Mouse (Mus musculus): ENCODE results near the gene Lmo7. TPM values are rescaled to one million over a fixed set of nuclear protein-coding genes. Genes with fewer than 3 reads are reported as not detected.

Lmo7 gene
- total RNA-seq, 2 experiments from 2014 or later = 30.4 to 35.5 TPM

DNA sequence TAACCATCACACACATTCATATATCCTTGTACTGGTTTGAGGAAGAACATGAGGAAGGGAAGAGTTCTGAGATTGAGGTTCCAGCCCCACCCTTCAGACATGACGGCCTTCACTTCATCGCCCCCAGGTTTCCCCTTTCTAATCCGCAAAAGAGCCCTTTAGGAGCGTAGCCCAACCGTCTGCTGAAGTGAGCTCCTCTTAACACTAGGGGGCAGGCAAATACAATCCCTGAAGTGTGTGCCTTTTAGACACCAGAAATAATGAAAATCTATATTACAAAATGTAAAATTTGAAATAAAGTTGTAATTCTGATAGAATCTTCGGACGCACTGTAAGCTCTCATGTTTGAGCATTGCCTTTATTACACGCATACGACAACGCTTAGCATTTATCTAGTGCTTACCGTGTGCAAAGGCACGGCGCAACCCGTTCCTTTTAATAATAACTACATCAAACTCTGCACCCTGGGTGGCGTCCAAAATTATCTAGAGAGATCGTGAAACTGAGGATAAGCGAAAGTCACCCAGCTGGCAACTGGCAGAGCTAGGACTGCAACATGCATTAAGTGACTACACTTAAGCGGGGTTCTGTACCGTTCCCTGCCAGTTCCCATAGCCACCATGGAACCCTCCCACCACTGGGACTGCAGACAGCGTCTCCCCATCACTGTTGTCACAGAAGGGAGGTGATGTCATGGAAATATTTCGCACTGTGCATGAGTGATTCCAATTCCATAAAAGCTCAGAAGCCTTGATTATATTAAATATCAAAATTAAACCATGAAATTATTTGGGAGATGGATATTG is 217.2 kb downstream of the Lmo7 start:
- DNase-seq = peak; percentile 45

DNA sequence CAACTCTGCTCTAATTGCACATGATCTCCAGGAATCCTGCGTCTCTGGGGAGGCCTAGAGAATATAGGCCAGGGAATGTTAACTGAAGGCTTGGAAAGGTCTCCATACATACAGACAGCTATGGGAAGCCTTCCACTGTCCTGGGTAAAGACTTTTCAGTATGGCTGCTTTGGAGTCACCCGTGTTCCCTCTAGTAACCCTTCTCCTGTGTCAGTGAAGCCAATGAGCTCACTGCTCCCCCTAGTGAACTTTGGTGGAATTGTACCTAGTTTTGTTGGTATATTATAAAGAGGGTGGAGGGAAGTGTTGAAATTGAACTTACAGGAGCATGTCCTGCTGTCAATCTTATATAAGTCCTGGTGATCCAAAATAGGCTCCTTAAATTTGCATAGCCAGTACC is 219.4 kb downstream of the Lmo7 start:
- DNase-seq = peak; percentile 54

DNA sequence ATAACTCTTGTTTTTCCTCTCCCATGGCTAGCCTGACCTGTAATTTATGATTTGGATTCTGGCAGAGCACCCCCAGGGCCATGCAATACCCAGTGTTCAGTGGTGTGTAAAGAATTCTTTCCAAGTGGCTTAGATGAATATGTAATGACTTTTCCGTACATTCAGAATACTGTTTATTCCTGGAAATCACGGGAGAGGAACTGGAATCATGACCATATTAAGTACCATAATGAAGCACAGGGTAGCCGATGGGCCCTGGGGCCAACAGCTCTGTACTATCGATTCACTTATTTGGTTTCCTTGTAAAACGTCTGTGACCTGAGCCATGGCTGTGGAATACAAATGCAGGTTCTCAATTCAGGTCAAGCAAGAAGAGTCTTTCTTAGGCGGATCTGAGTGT is 221.3 kb downstream of the Lmo7 start:
- DNase-seq = no peak

DNA sequence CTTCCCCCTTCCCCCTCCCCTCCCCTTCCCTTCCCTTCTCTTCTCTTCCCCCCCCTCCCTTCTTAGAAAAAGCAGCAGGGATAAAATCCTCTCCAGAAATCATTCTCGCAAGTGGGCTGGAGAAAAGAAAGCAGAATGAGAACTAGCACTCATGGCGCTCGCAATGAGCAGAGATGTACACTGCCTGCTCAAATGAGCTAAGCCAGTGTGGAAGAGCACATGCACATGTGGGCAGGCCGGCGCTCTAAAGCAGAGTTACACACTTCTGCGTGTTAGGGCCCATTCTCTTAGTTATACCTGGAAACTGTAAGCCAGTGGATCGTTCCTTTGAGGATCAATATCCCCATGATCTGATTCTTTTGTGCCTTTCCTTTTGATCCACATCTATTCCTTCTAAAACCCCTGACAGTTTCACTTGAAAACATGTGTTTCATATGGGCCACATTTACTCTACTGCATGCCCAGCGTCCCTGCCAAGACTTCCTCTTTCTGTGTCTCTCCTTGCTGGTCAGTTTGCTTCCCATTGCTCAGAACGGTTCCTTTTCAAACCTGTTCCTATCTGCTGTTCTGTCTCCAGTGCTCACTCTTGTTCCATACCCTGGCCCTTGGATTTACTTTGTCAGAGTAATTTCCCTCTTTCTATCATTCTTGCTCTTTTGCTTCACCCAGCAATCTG is 224.2 kb downstream of the Lmo7 start:
- no peak for DNase-seq

DNA sequence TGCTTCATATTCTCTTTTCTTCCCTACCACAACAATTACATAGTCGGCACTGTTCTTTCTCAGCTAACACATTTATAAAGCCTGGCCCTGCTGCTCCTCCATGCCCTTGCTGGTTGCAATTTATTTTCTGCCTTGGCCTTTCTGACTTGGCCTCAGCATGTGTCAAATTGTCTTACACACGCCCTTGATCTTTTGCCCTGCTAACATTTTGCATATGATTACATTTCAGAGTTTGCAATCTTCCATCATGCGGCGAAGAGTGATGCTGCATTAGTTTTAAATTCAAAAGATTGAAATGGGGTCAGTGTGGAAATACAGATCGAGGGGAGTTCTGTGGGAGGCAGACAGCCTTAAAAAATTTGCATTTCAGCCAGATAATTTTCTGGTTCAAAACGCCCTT is 234.6 kb downstream of the Lmo7 start:
- DNase-seq = peak; percentile 16

DNA sequence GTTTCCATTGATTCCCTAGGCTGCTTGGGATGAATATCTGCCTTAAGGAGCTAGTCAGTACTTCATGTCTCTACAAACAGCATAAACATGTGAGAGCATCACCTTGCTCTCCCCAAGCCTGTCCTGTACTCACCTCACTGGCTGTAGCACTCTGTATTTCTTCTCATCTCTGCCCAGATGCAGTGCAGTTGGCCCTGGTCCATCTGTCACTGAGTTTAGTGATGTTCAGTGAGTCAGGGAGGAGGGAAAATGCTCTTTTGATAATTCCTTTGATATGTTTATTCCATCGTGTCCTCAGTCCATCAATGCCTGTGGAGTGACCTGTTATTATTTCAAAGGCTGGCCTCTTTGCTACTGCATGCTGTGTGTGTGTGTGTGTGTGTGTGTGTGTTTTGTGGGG is 235.2 kb downstream of the Lmo7 start:
- DNase-seq = peak; percentile 62

DNA sequence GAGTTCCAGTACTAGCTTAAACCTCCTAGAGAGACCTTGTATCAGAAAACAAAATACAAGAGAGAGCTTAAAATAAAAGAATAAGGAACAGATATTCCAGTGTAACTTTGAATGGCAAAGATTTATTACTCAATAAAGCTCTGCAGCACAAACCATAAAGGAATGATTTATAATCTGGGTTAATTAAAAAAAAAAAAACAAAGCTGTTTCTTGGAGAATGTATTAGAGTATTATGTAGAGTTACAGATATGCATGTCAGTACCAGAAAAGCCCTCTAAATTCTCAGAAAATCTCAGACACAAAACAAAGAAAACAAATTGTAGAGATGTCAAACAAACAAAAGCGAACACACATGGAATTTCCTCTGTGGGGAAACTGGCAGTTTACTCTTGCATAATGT is 243.0 kb downstream of the Lmo7 start:
- DNase-seq = no peak

DNA sequence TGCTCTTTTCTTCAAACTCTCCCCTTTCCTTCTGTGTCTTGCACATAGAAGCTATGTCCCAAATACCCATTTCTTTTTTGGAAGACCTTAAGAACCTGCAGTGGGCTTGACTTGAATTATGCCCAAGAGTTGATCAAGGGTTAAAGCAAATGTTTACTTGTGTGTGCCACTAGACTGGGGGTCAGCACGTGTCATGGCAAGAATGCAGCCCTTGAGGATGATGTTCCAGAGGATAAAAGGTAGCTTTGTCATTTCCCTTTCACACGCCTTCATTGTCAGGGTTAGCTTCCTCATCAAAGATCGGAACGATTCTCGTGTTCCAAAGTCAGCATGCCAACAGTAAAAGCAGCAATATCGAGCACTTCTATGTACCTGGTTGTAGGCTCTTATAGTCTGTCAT is 243.4 kb downstream of the Lmo7 start:
- DNase-seq = no peak

DNA sequence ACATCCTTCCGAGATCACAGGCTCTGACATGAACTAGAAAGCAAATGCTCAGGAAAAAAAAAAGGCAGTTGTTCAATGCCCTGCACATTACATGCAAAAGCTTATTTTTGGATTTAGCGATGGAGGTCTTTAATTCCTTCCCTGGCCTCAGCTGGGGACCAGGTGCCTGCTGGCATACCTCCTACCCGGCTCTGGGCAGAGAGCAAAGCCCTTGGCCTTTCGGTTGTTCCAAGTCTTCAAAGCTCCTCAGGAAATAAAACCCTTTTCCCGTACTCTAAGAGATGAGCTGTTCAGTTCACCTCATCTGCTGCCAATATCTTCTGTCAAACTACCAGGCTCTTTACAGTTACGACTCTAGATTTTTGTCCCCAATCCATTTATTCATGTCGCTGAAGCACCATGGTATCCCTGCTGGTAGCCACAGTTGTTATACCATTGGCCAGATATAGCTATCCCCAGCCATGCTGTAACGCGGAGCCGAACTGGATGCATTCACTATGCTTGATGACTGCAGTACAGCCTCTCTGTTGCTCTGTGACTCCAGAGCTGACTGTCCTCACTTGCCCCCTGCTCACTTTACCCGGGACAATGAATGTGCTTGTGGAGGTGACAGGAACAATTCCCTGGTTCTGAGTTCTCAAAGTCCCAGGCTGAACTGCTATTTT is 246.4 kb downstream of the Lmo7 start:
- no peak for DNase-seq

Other genes with a start within 250 kb of the Lmo7 start
- 10 to 100 TPM; 26.2 to 61.3 TPM for gene Tbc1d4, start 120.8 kb upstream of the Lmo7 start, total RNA-seq (2021)
- gene Commd6, start 89.3 kb upstream of the Lmo7 start, total RNA-seq (2021) = 10 to 100 TPM; 62.2 to 69.4 TPM
- 10 to 100 TPM; 40.9 to 47.1 TPM for gene Uchl3, start 76.0 kb upstream of the Lmo7 start, total RNA-seq (2021)
- gene Gm9922, start 143 bp upstream of the Lmo7 start, total RNA-seq (2021) = 1 to 10 TPM; 4.3 to 6.4 TPM